Mouse (Mus musculus) adrenal gland, adult 2 months (tissue): ENCODE results near the gene Gtf3c5. TPM values are rescaled to one million over a fixed set of nuclear protein-coding genes. Genes with fewer than 3 reads are reported as not detected.

Experiments used
- DNase-seq: peaks from one replicate; pipeline ENCODE4 v3.0.0; 2021
- long read RNA-seq: library from polyadenylated mRNA; stranded (forward); transcript quantifications from one replicate; pipeline ENCODE4 v2.0.0, GENCODE M21; 2021
- polyA plus RNA-seq: library from polyadenylated mRNA; depleted of rRNA; stranded (reverse); fragments of >200 nt; gene quantifications from 2 replicates; pipeline ENCODE4 v1.2.3, GENCODE M21; 2012; rRNA removed
- total RNA-seq, 2 experiments: library from RNA; stranded (reverse); gene quantifications; 2 replicates each; pipeline ENCODE4 v1.2.3; 2021

Gene Gtf3c5
- total RNA-seq (10 to 100 TPM; 15.4 to 21.6 TPM), polyA plus RNA-seq (14.8 and 16.0 TPM in 2 replicates)
- long read RNA-seq, transcript Gtf3c5-201 (12 exons, 2,739 nt), result major isoform, 9 of 24 reads
- long read RNA-seq, partial matches to known transcripts, result 0 of 24 reads
- long read RNA-seq, other reads (novel, unspliced or antisense), result 14 of 24 reads

DNA sequence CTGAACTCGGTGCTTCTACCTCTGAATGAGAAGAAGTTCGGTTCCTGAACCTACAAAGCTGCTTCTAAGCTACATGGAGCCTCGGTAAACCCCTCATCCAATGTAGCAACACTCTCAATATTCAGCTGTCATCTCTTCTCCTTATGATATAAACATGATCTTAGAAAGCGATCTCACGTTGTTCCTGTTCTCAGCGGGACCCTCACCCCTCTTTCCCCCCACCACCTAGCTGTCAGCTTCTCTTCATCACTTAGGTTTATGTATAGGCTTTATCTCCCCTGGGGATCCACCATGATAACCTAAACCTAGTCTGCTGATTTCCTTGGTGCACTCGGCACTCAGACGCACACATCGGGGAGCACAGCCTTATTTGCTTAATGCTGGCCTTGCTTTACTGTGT is at the start of gene Gtf3c5:
Gene Gtf3c5, minus strand, starts transcription at position 101 of the 400 bp plus-strand sequence.
- no peak for DNase-seq

DNA sequence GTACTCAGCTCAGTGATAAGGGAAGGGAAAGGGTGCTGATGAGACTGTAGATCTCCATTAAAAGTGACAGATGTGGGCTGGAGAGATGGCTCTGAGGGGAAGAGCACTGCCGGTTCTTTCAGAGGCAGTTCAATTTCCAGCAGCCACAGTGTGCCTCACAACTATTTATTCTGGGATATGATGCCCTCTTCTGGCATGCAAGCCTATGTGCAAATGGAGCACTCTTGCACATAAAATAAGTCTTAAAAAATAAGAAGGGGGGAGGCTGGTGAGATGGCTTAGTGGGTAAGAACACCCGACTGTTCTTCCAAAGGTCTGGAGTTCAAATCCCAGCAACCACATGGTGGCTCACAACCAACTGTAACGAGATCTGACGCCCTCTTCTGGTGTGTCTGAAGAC is 49.6 kb upstream of the Gtf3c5 start:
- DNase-seq, result no peak

DNA sequence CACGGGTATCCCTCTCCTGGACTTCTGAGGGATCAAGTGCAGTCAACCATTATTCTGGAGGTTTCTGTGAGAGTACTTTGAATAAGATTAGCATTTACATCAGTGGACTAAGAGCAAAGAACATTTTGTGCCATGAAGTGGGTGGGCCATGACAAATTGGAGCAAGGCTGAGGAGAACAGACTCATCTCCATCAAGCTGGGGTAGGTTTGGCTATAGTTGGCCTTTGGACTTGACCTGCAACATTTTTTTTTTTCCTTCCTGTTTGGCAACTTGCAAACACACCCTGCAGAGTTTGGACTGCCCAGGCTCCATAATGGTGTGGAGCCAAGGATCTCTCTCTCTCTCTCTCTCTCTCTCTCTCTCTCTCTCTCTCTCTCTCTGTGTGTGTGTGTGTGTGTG is 49.1 kb upstream of the Gtf3c5 start:
- DNase-seq, result no peak

DNA sequence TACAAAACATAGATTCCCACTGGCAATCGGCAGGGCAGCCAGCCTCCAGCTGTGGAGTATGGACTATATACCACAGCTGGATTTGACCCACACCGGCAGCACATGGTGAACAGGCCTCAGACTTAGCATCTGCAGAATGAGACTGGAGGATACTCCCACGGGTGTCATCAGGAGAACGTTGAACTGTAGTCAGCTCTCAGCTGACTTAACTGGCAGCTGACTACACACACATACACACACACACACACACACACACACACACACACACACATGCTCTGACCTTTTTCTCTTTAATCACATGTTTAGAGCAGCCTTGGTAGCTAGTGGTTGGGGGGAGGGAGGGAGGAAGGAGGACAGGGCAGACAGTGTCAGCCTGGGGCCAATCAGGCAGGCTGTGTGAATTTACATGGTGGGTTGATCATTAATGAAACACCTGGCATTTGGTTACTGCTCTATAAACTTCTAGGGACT is 46.4 kb upstream of the Gtf3c5 start:
- DNase-seq, result no peak

DNA sequence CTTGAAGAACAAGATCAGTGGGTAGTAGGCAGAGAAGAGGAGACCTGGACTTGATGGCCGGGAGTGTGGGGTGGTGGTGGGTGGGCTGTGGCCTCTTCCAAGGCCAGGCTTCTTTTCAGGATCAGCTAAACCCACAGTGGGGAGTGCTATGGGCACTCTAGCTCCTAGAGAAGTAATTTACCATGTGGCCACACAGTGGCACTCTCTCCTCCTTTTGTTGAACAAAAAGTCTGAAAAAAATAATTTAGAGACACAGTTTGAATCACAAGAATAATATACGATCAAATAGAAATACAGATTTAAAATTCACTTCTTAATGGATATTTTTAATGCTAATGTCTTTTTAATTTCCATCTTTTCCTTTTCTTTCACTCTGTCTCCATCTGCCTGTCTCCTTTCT is 44.5 kb upstream of the Gtf3c5 start:
- DNase-seq, result no peak

DNA sequence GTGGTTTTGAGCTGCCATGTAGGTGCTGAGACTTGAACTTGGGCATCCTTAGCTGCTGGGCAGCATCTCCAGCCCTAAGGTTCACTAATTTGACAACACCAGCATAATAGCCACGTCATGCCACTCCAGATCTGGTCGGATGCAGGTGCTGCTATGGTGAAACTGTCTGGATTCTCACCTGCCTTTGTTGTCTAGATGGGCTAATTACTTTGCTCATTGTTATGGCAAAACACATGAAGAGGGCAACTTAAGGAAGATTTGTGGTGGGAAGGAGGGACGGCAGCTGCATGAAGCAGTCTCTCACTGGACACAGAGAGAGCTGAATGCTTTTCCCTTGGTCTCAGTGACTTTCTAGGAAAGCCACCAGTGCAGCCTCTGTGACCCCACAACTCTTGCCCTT is 42.5 kb upstream of the Gtf3c5 start:
- DNase-seq, result no peak

DNA sequence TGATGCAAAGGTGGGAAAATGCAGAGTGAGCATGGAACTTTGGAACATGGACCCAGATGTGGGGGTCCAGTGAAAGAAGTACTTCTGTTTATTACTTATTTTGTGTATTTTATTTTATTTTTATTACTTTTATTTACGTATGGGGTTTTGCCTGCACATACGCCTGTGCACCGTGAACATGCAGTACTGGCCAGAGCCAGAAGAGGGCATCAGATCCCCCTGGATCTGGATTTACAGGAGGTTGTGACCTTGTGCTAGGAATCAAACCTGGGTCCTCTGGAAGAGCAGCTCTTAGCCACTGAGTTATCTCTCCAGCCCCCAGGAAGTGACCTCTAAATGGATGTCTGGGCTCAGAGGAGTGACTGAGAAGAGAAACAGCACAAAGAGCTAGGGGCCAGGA is 41.3 kb upstream of the Gtf3c5 start:
- no peak for DNase-seq

DNA sequence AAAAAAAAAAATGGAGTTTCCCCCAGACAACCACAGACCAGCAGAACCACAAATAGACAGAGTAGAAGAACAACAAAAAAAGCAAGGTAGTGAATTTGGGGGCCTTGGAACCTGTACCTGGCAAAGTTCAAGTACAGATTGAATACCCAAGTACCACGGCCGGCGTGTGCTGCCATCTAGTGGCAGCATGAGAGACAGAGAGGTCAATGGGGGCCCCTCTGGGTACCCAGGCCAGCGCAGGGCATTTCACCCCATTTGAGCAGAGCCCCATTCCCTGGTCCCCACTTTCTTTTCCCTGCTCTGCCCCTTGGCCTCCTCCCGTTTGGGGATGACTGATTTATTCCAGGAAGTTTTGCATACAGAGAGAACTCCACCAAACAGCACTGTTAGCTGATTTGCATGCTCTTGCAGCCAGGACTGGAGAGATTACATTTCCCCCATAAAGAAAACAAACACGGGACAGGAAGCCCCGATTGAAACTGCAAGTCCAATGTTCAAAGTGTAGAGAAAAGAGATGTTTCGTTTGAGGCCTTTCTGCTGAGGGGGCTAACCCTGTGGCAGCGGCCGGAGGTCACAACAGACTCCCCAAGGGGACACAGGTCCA is 39.1 kb upstream of the Gtf3c5 start:
- no peak for DNase-seq

DNA sequence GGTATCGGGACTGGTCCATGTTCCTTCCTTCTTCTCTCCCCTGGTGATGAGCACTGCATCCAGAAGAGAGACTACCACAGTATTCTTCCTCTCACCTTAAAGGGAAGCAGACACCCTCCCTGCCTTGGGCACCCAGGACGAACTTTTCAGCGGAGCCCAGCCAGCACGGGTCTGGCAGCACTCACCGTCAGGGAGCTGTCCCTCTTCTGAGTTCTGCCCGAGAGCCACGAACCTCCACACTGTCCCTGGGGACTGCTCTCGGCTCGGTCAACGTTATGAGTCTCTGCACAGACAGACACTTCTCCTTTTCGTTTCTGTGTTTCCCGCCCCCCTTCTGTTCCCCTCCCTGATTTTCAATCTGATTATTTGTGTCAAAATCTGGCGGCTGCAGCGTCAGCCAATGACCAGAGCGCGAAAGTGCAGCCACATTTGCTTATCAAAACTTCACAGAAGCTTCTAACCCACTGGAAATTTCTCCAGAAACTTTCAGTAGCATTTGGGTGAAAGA is 38.2 kb upstream of the Gtf3c5 start, which contains the start of gene Gfi1b:
Gene Gfi1b, minus strand, starts transcription at position 319 of the 508 bp plus-strand sequence.
- DNase-seq, result peak; percentile 23

DNA sequence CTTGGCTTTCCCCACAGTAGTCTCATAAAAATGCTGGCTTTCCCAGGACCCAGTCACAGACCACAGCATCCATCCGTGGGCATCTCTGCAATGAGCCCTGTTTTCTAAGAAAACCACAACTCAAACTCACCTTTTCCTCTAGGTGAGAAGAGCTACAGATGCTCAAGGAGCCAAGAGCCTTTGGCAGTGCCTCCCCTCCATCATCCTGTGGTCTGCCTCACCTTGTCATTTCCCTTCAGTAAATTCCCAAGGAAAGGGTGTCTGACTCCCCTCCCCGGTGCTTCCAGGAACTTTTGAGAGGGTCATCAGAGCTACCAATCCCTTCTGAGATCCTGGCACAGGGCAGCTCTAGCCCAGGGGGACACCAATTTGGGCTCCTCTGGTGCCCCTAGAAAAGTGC is 37.6 kb upstream of the Gtf3c5 start:
- DNase-seq, result no peak

DNA sequence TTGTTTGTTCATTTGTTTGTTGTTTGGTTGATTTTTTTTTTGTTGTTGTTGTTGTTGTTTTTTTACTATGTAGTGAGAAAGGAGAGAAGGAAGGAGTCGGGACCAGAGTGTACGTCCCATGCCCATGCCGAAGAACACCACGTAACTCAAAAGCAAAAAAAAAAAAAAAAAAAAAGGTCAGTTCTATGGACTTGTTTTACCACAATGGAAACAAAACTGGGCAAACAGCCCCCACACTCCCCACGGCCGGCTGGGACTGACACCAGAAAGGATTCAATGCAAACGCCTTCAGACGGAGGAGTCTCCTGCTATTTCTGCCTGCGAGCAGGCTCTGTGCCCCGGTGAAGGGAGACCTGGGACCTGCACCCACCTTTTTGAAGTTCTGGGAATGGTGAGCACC is 37.0 kb upstream of the Gtf3c5 start:
- DNase-seq, result no peak

DNA sequence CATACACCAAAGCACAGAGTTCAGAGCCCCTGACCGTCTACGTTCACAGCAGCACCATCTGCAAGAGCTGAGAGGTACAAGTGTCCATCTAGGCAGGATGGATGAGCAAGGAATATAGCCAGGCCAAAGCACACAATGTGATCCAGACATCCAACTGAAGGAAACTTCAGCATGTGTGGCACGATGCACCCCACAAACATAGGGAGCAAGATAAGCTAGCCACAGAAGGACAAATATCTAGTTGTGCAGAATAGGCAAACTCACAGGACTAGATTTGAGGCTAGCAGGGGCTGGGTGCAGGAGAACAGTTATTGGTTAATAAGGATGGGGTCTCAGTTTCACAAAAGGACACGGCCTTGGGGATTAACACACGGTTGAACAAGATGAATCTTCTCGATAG is 35.8 kb upstream of the Gtf3c5 start:
- no peak for DNase-seq

DNA sequence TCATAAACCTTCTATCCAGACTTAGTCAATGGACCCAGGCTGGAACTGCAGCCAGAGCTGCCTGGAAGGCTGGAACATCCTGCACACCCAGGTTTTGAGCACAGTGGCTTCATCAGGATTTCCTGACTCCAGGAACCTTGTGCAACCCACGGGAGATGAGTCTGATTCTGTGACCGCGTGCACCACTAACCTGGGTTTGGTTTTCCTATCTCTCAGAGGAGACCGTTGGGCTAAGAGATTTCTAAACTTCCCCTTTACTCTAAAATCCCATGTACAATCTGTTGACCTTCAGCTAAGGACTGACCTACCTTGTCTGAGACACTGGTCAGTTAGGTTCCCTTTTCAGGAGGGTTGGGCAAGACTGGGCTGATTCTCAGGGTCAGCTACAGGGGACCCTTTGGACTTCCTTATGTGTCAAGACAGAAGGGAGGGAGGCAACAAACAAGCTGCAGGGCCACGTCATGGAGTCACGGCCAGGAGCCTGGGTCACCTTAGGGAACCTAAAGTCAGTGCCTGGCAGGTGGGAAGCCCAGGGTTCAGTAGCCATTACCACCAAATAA is 35.3 kb upstream of the Gtf3c5 start:
- DNase-seq, result no peak

DNA sequence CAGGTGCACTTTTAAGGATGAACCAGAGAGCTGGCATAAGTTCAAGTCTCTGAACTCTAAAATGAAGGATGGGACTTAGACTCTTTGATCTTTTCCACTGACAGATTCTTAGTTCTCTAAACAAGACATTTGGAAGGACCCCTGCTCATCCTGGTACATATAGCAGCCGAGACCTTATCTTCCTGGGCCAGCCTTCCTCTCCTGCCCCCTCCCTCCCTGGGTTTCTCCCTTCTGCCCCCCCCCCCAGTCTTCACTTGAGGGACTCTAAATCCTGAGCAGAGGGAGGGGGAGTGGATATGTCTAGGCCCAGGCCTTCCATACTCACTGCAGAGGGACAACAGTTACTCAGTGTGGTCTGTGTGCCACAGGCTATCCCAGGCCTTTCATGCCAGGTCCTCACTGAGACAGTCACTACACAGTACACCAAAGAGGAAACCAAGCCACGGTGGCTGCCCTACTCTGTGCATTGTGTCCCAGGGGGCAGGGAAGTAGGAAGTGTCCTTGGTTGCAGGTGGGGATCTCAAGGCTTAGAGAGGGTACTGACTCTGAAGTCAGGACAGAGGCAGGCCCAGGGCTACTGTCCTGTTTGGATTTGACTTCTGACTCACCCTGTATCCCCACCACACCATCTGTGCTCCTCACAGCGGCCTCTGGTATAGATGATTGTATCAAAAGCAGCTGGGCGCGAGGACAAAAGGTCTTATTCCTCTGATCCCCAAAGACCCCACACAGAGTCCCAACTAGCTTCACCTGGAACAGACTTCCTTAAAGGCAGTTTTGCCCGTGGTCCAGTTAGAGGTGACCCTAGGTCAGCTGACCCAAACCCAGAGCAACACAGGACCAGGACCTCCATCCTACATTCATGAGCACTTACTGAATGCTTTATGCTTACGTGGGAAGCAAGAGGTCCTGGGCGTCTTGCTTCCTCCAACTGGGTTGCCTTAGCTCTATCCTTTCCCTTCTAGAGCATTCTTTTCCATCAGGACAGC is 34.2 kb upstream of the Gtf3c5 start:
- DNase-seq, result no peak

DNA sequence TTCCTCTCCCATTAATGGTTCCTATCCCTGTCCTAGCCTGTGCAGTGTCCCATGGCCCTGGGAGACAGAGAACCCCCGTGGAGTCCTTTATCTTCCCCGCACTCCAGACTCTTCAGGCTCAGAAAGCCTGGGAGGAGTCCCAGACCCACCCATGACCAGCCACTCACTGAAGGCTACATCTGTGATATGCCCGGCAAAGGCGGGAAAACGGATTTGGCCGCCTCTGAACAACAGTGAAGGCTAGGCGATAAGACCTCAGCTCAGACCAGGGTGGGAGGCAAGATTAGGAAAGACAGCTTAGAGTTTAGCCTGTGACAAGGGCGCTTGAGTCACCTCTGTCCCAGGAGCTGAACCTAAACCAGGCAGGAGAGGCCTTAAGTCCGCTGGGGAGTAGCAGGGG is 33.3 kb upstream of the Gtf3c5 start:
- DNase-seq, result no peak

DNA sequence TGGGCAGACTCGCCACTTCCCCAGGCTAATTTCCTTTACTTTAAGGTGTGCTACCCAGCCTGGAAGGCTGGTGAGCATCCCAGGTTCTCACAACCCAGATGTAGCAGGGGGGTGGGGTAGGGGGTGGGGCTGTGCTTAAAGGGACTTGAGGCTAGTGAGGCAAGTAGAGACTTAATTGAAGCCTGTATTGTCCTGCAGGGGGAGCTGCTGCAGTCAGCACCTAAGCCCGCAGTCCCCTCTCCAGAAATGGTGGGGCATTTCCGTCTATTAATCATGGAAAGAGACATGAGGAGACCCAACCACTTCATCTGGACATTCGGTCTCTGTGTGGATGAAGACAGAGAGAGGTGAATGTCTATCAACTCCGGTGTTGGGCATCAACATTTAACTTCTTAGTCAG is 32.8 kb upstream of the Gtf3c5 start:
- DNase-seq, result no peak

DNA sequence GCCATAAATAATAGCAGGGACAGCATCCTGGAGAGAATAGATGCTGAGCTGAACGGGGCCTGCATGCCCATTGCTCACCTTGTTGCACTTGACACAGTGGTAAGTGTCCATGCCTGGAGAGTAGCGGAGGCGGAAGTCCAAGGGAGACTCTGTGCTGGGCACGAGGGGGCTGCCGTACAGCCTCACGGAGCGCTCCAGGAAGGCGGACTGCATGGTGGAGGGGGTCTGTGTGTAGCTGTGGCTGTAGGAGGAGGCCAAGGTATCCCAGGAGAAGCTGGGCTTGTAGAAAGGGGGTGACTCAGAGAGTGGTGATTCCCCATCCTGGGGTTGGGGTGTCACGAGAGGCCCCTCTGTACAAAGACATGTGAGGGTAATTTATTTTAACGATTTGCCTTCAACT is 30.0 kb upstream of the Gtf3c5 start:
- DNase-seq, result no peak

DNA sequence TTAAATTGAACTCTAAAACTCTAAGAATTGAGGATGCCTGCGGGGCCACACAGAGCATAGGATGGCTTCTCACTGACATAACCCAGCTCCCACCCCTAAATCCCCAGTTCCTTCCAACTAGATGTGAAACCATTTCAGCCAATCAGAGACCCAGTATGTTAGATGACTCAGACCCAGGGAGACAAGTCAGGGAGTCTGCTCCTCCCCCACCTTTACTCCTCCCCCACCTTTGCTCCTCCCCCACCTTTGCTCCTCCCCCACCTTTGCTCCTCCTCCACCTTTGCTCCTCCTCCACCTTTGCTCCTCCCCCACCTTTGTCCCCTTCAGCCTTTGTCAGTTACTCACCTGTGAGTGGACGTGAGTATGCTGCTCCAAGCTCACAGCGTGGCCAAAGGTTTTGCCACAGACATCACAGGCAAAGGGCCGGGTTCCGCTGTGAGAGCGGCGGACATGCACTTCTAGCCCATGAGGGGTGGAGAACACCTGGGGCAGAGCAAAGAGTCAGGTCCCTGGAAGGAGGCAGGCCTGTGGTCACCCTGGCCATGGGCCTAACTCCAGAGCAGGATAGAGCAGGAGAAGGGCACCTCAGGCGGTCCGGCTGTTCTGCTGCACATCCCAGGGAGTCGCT is 29.0 kb upstream of the Gtf3c5 start:
- no peak for DNase-seq

DNA sequence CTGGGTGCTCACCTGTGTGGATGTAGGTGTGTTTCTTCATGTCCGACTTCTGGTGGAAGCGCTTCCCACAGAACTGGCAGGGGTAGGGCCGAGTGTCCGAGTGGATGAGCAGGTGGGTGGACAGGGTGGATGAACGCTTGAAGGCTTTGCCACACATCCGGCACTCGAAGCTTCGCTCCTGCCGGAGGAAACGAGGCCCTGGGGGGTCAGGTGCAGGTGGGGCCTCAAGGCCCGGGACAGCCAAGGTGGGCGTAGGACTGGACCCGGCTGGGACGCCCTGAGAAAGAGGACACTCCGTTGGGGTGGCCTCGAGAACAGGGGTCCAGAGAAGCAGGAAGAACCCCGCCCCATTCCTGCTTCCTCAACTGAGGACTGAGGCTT is 27.8 kb upstream of the Gtf3c5 start:
- DNase-seq, result no peak

DNA sequence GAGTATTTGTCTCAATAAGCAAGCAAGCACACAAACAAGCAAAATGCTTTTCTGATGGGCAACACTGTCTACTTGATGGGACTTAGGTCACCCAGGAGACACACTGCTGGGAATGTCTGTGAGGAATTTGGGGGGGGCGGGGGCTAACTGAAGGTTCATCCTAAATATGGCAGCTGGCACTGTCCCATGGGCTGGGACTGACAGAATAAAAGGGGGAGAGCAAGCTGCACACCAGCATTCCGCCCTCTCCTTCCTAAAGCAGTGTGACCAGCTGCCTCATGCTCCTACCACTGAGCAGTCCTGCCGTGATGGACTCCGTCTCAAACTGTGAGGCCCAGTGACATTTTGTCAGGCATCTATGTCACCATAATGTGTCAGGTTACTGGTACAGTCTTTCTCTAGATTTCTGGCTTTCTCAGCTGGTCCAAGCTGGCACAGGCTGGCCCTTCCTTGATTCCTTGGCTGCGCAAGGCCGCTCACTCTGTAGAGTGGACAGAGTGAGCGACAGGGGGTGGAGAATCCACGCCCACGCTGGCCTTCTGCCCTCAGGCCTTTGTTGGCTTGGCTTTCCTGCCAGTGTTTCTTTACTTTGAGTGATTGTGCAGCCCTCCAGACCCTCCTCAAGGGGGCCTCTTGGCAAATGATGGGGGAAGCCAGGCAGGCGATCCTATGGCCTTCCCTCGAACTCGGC is 27.3 kb upstream of the Gtf3c5 start:
- no peak for DNase-seq

DNA sequence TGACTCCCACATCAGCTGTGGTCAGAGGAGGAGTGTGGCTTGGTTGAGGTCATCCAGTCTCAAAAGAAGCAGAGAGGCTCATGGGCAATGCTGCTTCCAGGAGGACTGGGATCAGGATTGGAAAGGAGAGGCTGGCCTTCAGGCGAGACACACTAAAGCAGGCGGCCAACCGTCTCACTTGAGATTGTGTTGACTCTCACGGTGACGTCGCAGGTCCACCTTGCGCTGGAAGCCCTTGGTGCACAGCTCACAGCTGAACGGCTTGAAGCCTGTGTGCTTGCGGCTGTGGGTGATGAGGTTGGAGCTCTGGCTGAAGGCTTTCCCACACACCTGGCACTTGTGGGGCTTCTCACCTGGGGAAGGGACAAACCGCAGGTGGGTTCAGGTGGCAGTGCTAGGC is 26.3 kb upstream of the Gtf3c5 start:
- DNase-seq, result no peak
